Mouse (Mus musculus) ES-CJ7 (cell line): ENCODE data around the gene Sept9.
A peak's percentile ranks its signal among the peaks of the same experiment; 100 is the strongest.

Source experiments
- DNase-seq: peaks from one replicate; pipeline ENCODE4 v3.0.0; 2011; ENCODE audit warnings: low read depth, low spot score

Gene Sept9

GRCm38 (mm10) chr11:117245041-117245725 lies 45.7 kb downstream of the Sept9 start:
- peak; percentile 54 for DNase-seq

GRCm38 (mm10) chr11:117245846-117246245 lies 46.4 kb downstream of the Sept9 start:
- DNase-seq, result no peak

- no peak for DNase-seq
Observed at GRCm38 (mm10) chr11:117246286-117246685, 46.8 kb downstream of the Sept9 start.

DNA sequence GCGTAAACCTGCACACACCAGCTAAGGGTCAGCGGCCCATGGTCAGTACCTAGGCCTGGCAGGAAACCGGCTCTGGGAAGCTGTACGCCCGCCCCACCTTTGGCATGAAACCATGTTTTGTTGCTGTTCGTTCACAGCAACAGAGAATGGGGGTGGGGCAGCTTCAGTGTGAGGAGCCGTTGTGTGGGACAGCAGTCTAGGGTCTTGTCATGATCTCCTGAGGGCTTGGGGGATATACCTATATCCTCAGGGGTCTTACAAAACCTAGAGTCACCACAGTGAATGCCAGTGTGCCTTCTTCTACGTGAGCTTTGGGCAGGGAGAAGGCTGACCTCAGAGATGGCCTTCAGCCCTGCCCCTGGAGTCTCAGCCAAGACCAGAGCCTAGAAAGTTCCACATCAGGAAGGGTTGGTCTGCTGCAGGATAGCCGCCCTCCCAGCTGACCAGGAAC lies 47.5 kb downstream of the Sept9 start:
- DNase-seq, result no peak

- no peak for DNase-seq
Observed at GRCm38 (mm10) chr11:117247541-117247940, 48.1 kb downstream of the Sept9 start.

GRCm38 (mm10) chr11:117248734-117249248 lies 49.3 kb downstream of the Sept9 start:
- no peak for DNase-seq

- DNase-seq, result no peak
Observed at GRCm38 (mm10) chr11:117249282-117249984, 50.0 kb downstream of the Sept9 start.

DNA sequence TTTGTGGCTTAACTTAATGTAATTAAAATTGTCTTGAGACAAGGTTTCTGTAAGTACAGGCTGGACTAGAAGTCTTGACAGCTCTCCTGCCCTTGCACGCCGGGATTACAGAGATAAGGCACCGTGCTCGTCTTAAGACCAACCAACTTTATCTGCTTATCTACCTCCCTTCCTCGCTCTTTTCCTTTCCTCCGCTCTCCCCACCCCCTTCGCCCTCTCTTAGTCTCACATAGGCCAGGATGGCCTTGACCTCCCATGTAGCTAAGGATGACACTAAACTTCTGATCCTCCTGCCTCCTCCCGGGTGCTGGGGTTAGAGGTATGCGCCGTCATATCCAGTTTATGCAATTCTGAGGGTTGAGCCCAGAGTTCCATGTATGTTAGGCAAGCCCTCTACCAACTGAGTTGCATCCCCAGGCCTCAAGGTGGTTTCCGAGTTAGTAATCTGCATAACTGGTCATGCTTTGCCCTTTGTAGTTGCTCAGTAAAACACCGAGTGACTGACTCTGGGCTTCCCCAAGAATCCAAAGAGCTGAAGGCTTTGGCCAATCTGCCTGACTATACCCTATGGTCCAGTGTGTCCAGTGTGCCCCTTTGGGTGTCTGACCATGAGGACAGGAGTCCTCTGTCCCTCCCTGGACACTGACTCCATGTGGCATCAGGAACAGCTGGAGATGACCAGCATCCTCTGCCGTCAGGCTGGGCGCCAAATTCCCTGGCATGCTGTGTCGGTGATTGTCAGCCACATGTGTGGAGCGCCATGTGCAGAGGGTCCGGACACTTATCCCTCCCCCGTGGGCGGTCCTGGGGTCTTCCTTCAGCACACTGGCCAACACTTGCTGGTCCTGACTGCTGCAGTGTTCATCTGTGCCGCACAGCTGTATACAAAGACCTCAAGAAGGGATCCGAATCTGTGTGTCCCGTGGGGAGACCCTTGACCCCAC lies 50.8 kb downstream of the Sept9 start:
- DNase-seq, result no peak

GRCm38 (mm10) chr11:117251755-117252154 lies 52.3 kb downstream of the Sept9 start:
- DNase-seq, result no peak

GRCm38 (mm10) chr11:117252846-117253245 lies 53.4 kb downstream of the Sept9 start:
- DNase-seq, result no peak

- DNase-seq, result peak; percentile 58
Observed at GRCm38 (mm10) chr11:117254161-117255107, 55.0 kb downstream of the Sept9 start.

DNA sequence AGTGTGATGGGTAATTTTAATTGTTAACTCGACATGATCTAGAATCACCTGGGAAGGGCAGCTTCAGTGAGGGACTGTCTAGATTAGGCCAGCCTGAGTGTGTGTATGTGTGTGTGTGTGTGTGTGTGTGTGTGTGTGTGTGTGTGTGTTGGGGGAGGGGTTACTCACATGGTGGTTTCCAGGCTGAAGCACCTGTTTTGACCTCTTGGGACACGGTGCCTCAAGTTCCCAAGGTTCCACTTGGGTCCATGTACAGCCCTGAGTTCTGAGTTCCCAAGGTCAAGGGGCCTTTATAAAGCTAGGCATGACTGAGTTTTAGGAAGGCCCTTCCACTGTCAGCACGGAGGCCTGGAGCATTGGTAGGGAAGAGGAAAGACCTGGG lies 55.6 kb downstream of the Sept9 start:
- DNase-seq, result no peak

GRCm38 (mm10) chr11:117256088-117256487 lies 56.6 kb downstream of the Sept9 start:
- DNase-seq, result no peak

- DNase-seq, result no peak
Observed at GRCm38 (mm10) chr11:117256840-117257239, 57.4 kb downstream of the Sept9 start.

GRCm38 (mm10) chr11:117257266-117257665 lies 57.8 kb downstream of the Sept9 start:
- DNase-seq, result no peak

DNA sequence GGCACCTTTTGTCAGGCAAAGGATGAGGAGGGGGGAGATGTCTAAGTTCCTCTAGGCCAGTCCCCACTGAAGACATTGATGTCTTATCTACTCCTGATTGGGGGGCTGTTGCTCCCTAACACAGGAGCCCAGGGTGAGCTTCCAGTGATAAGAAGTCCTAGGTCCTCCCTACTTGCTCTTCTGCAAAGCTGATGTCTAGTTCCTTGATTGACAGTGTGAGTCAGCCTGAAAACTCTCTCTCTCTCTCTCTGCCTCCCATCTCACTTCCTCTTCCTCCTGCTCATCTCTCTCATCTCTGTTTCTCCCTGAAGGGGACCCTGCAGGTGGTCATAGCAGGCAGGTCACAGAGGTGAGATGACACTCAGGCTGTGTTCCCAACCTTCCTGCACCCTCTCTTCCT lies 58.4 kb downstream of the Sept9 start:
- DNase-seq, result no peak

- no peak for DNase-seq
Observed at GRCm38 (mm10) chr11:117259178-117259960, 59.9 kb downstream of the Sept9 start.

- no peak for DNase-seq
Observed at GRCm38 (mm10) chr11:117260631-117261030, 61.2 kb downstream of the Sept9 start.

DNA sequence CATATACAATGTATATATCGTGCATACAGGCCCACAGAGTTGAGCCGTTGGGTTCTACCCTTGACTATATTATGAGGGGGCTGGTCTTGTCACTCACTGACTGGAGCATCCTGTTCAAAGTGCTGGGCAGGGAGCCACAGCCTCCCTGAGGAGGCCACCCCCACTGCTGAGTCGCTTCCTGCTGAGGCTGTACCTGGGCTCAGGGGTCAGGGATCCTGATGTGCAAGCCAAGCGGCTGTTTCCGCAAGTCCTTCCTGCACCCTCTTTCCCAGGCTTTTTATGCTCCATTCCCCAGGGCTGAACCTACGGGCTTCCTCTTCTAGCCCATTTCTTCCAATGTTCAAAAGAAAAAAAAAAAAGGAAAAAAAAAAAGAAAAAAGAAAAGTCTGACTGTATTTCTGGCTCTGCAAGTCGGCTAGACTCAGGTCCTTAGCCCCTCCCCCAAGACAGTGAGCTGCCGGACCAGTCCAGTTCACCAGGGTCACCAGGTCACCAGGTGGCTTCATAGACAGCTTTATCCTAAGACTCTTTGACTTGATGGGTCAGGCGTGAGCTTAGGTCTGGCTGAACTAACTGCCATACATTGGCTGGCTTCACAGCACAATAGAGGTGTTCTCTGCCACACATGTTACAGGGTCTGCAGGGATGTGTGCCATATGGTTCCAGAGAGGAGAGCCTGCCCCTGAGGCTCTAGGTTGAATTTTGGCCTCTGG lies 63.8 kb downstream of the Sept9 start:
- no peak for DNase-seq
